Mouse (Mus musculus): ENCODE measurements around the gene Chka.

DNA sequence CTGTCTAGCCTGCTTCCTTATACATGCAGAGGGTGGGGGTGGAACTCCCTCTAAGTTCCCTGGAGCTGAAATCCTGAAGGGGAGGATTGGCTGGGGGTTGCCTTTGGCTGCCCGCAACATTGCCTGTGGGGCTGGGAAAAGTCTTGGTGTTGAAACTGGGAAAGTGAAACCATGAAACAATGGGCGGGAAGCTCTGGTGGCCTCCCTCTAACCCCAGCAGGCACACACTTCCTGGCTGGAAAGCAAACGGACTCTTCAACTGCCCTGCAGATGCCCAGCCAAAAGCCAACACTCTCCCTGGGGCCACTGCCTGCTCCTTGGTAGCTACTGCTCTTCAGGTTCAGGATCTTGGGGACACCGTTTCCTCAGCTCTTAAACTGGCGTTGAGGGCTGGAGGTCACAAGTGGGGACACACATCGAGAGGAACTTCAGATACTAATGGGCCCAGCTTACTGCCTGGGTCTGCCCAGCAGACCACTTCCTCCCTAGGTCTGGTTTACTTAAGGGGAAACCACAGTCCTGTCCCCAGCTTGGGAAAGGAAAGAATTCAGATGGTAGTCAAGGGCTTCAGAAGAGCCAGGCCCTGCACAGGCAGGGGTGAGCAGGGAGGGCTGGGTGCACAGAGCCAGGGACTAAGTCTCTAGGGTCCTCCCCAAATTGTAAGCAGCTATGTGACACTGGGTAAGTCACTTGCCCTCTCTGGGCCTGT, 53.8 kb downstream of the Chka start:
- TF ChIP-seq CTCF (IDR thresholded peaks at IDR 0.05; ENCODE audit: extremely low read depth, insufficient read length, insufficient replicate concordance, low read depth, low read length) (no peak), POLR2A (IDR thresholded peaks at IDR 0.05; ENCODE audit: low read depth, low read length) (no peak)

Measured in small intestine, adult 2 months (tissue).